Mouse (Mus musculus) megakaryocyte, adult 5-6 weeks (primary cell): ENCODE data around the gene Havcr1. TPM values are rescaled to one million over a fixed set of nuclear protein-coding genes. Genes with fewer than 3 reads are reported as not detected.

Experiments used
- ATAC-seq: 2 replicates; pipeline ENCODE4 v1.8.0; 2016; ENCODE audit warnings: mild to moderate bottlenecking, inconsistent platforms; ENCODE audit not compliant: poor library complexity, severe bottlenecking
- total RNA-seq, 2 experiments: library from RNA; stranded (forward) in 1 of 2; stranded (reverse) in 1 of 2; fragments of 153-499, 151-499 nt in 1 of 2; fragments of 221-1000, 200-1000 nt in 1 of 2; gene quantifications; 2 replicates each; pipeline versions ENCODE4 v1.2.3 to v1.2.4; 2015 to 2017

The Havcr1 gene
- total RNA-seq, 2 experiments from 2014 or later, result 0.92 to 3.5 TPM

GRCm38 (mm10) chr11:46817692-46818091 lies 82.8 kb downstream of the Havcr1 start:
- ATAC-seq, result no peak

DNA sequence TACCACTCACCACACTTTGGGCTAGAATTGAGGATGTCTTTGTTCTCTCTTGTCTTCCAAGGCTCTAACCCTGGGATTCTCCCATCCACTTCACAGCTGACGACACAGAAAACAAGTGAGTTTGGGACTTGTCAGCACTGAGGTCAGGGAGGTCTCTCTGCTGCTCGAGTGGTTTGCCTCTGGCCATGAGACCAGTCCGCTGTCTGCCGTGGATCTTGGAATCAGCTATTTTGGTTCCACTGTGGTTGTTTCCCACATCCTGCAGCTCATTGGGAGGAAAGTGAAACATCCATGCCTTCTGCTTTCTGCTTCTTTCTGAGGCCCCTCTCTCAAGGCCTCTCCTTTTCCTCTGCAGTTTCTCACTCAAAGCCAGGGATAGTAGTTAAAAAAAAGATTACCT lies 85.0 kb downstream of the Havcr1 start:
- ATAC-seq, result 0 out of 2 replicates have a peak, but pooled peaks have one; percentile 27

Other genes starting within 250 kb of the Havcr1 start
- gene Gm12169, start 210.9 kb upstream of the Havcr1 start, total RNA-seq (2015), result not detected in 2 replicates
- not detected in 2 replicates for gene Gm12169, start 210.9 kb upstream of the Havcr1 start, total RNA-seq (2017)
- not detected in 2 replicates for gene BC053393, start 163.5 kb upstream of the Havcr1 start, total RNA-seq (2015)
- not detected in 2 replicates for gene BC053393, start 163.5 kb upstream of the Havcr1 start, total RNA-seq (2017)
- gene Dppa1, start 105.8 kb upstream of the Havcr1 start, total RNA-seq (2015), result not detected in 2 replicates
- not detected in 2 replicates for gene Dppa1, start 105.8 kb upstream of the Havcr1 start, total RNA-seq (2017)
- 0.09 TPM in 1 of 2 replicates, not detected in the other for gene Timd2, start 28.0 kb upstream of the Havcr1 start, total RNA-seq (2015)
- not detected in 2 replicates for gene Timd2, start 28.0 kb upstream of the Havcr1 start, total RNA-seq (2017)
- 0.71 TPM in 1 of 2 replicates, not detected in the other for gene Timd4, start 75.7 kb downstream of the Havcr1 start, total RNA-seq (2015)
- 0.11 TPM in 1 of 2 replicates, not detected in the other for gene Timd4, start 75.7 kb downstream of the Havcr1 start, total RNA-seq (2017)